8 mouse cellular contexts compared by ENCODE assay signal in the genomic region with DNA sequence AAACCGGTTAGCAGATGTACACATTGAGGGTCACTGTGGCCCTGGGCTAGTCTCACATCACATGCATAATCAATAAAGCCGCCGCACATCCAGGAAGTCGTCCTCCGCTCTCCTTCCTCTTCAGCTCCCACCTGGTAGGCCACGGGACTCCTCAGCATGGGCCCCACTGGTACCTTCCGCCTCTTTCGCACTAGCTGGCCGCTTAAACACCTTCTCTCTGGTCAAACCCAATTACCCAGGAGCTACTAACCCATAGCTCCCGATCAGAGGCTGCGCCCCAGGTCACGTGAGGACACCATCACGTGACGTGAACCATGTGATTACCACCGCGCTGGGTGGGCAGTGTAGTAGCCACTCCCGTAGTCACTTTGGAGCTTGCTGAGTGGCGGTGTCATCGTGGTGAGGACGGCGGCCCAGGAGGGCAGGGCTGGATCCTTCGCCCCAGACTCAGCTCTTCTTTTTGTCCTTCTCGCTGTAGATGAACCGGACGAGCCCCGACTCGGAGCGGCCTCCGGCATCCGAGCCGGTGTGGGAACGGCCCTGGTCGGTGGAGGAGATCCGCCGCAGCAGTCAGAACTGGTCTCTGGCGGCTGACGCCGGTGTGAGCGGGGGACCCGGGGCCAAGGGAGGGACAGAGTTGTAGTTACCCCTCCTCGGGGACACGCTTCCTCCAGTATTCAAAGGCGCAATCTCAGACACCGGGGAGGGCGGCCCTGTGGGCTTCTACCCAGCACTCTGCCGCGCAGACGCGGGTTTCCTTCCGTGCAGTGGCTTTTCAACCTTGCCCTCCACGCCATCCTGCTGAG. TPM values are rescaled to one million over a fixed set of nuclear protein-coding genes. Genes with fewer than 3 reads are reported as not detected.
DNase-seq lines count a peak whose midpoint lies in the region; ATAC-seq lines count a peak whose summit lies in the region.

A gene (plus strand): TSS at position 310 of the 806 bp plus-strand sequence.

- H3K27ac ChIP-seq in lung, embryonic 16.5 days (ENCODE audit: low read length), result peak within 1 kb of the TSS; percentile 62

- H3K27me3 ChIP-seq in lung, embryonic 16.5 days (ENCODE audit: control insufficient read depth, insufficient read depth, low read depth, low read length), result no peaks in the 10 kb centered on the region

- peak; percentile 89 to 94 for ATAC-seq in hematopoietic stem cell, adult 5-6 weeks (replicated peaks in 1 of 2; ENCODE audit: insufficient read depth in 1 of 2, low FRiP score in 2 of 2, low TSS enrichment in 1 of 2, low read depth in 1 of 2, poor library complexity in 2 of 2, severe bottlenecking in 2 of 2)
- ATAC-seq in lung, embryonic 16.5 days (ENCODE audit: low read depth), result peak; percentile 99

- no peaks in the 10 kb centered on the region for H3K9me3 ChIP-seq in lung, embryonic 16.5 days (ENCODE audit: control insufficient read depth, low read length)

- peak within 1 kb of the TSS; percentile 90 for H3K9ac ChIP-seq in lung, embryonic 16.5 days (ENCODE audit: low read length)

- H3K4me1 ChIP-seq in lung, embryonic 16.5 days (replicated peaks; ENCODE audit: control insufficient read depth, insufficient read depth, low read length), result peaks cover 6% of the 10 kb centered on the region

- peak within 1 kb of the TSS; percentile 91 for H3K4me2 ChIP-seq in lung, embryonic 16.5 days (ENCODE audit: low read depth, low read length)

- WGBS in lung, embryonic 16.5 days, result under 1% methylated on average over 51 of the region's 51 CpGs

- H3K4me3 ChIP-seq in lung, embryonic 16.5 days (ENCODE audit: low read length), result peak within 1 kb of the TSS; percentile 89

- DNase-seq in MEL-GATA-1-ER (ENCODE audit: extremely low read depth, low read depth), result peak; percentile 90
- DNase-seq in cerebellum, adult 8-10 months, result peak; percentile 93
- peak; percentile 98 for DNase-seq in forelimb bud, embryonic 11.5 days (ENCODE audit: low read depth, low spot score)
- peak; percentile 90 for DNase-seq in layer of hippocampus, adult 9-10 months (ENCODE audit: low spot score)
- DNase-seq in ovary, postnatal 10 days (ENCODE audit: low spot score), result peak; percentile 92
- peak; percentile 82 to 83 for DNase-seq in thymus, postnatal 10 days (ENCODE audit: low spot score in 2 of 2)

- peaks cover 8% of the 10 kb centered on the region; the same call in 1 of the 2 replicates for H3K36me3 ChIP-seq in lung, embryonic 16.5 days (ENCODE audit: control insufficient read depth, insufficient read depth, low read length)

RNA-seq across cellular contexts. Expression of the gene that starts here (rescaled TPM):
- total RNA-seq in hematopoietic stem cell, adult 5-6 weeks (2017), result 51.1 and 55.5 TPM in 2 replicates
- polyA plus RNA-seq in lung, embryonic 16.5 days (2015; fragmentation: Nextera tagmentation; extraction: Ambion mirVana), result 41.1 and 43.2 TPM in 2 replicates

Comparison
In these comparisons a context has a peak if more than half of its experiments do, and no peak if none do; other contexts are left out.
1. Peak in every context shown above with its lines: DNase-seq, ATAC-seq, H3K4me3 ChIP-seq and H3K27ac ChIP-seq.